Mouse (Mus musculus) bone marrow, adult 2 months (tissue): ENCODE data around the gene Sdhaf2. TPM values are rescaled to one million over a fixed set of nuclear protein-coding genes. Genes with fewer than 3 reads are reported as not detected.

ENCODE experiments used
- H3K27ac ChIP-seq: fragments of 200-500 bp; 2 replicates; pipeline ENCODE4 v1.5.1; 2012; ENCODE audit warnings: low read depth, mild to moderate bottlenecking, control low read depth, inconsistent platforms, low read length; ENCODE audit not compliant: control insufficient read depth, poor library complexity, insufficient read depth
- H3K4me1 ChIP-seq: fragments of 200-500 bp; 2 replicates; pipeline ENCODE4 v1.6.1; 2011; ENCODE audit warnings: low read length; ENCODE audit not compliant: control insufficient read depth, insufficient read depth
- H3K4me3 ChIP-seq: fragments of 200-500 bp; replicated peaks from 2 replicates; pipeline ENCODE3; 2011; ENCODE audit warnings: mild to moderate bottlenecking, low read depth, low read length, control low read depth; ENCODE audit not compliant: control insufficient read depth
- CTCF ChIP-seq: fragments of 200-500 bp; IDR thresholded peaks from 2 replicates; pipeline ENCODE4 v1.5.1; 2011; ENCODE audit warnings: low read length, control low read depth; ENCODE audit not compliant: control insufficient read depth, insufficient read depth
- POLR2A ChIP-seq: fragments of 200-500 bp; IDR thresholded peaks from 2 replicates; pipeline ENCODE4 v1.6.1; 2011; ENCODE audit warnings: low read depth, mild to moderate bottlenecking, control low read depth, low read length, borderline replicate concordance; ENCODE audit not compliant: control insufficient read depth
- WGBS: fragments of 180-500 bp; shearing (Covaris S2); methylation state at CpG from one replicate; pipeline ENCODE4 v1.1.7; 2018; 5-methylcytosine and 5-hydroxymethylcytosine counted together
- polyA plus RNA-seq: library from polyadenylated mRNA; stranded (reverse); fragments of >200 nt; gene quantifications from 2 replicates; pipeline ENCODE4 v1.2.4, GENCODE M21; 2011; ENCODE audit warnings: low replicate concordance; ENCODE audit not compliant: missing spikeins, insufficient read depth, insufficient read length

The Sdhaf2 gene
- polyA plus RNA-seq, 1 experiment = 31.2 TPM

DNA sequence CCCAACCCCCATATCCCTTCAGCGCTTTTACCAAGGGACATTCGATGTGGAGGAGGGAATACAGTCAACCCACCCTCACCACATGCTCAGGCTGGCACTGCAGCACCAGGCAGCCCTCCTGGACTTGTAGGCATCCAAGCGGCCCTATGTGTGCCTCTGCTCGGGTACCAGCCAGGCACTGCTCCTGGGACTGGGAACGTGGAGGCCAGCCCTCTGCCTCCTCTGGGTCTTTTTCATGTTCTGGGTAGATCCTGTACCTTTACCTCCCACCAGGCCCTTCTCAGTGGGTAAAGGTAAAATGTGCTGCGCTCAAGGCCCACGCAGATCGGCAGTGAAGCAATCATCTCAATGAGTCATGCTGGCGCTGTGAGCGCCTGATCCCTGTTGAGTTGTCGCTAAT, 66.0 kb downstream of the Sdhaf2 start:
- H3K4me3 ChIP-seq = no peak overlapping the region
- H3K27ac ChIP-seq = no peak overlapping the region
- 61% methylated on average over 11 of the region's 11 CpGs for WGBS
- TF ChIP-seq CTCF = no peak
- no peak for TF ChIP-seq POLR2A
- H3K4me1 ChIP-seq = no peaks in the 10 kb centered on the region; the same call in 1 of the 2 replicates

DNA sequence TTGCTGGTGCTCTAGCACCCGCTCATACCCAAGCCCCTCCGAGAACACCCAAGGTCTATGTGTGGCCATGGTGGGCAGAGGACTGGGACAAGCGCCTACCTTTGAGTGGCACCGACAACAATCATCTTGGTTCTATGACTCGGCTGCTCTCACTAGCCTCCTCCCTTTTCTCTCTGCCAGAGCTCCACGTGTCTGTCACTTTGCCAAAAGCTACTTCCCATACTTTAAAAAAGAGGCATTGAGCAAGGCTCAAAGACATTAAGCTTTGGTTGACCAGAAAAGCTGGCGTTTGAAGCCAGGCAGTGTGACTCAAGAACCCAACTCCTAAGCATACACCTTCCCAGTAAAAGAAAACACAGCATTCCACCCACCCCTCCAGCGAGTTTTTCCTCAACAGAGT, 67.8 kb downstream of the Sdhaf2 start:
- no peak overlapping the region for H3K4me3 ChIP-seq
- no peak overlapping the region for H3K27ac ChIP-seq
- no peaks in the 10 kb centered on the region; the same call in 1 of the 2 replicates for H3K4me1 ChIP-seq
- TF ChIP-seq CTCF = no peak
- TF ChIP-seq POLR2A = no peak
- 19% methylated on average over 8 of the region's 8 CpGs for WGBS

DNA sequence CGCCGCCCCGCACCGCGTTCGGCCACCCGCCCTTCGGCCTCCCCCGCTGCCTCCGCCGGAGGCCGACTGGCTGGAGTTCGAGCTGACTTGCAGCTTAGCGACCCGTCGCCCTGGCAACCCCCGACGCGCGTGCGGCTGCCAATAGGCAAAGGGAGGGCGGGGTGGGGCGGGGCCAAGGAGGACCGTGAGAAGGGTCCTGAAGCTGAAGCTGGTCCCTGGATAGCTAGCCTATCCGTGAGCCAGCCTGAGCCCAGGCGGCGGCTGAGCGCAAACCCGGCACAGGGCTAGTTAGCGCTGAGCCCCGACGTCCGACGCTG, 68.5 kb downstream of the Sdhaf2 start:
- Histone ChIP-seq H3K4me3 (no peak overlapping the region), H3K27ac (no peak overlapping the region; the same call in 1 of the 2 replicates), H3K4me1 (no peaks in the 10 kb centered on the region; the same call in 1 of the 2 replicates)
- 1% methylated on average over 34 of the region's 34 CpGs for WGBS
- TF ChIP-seq CTCF = no peak
- no peak for TF ChIP-seq POLR2A

DNA sequence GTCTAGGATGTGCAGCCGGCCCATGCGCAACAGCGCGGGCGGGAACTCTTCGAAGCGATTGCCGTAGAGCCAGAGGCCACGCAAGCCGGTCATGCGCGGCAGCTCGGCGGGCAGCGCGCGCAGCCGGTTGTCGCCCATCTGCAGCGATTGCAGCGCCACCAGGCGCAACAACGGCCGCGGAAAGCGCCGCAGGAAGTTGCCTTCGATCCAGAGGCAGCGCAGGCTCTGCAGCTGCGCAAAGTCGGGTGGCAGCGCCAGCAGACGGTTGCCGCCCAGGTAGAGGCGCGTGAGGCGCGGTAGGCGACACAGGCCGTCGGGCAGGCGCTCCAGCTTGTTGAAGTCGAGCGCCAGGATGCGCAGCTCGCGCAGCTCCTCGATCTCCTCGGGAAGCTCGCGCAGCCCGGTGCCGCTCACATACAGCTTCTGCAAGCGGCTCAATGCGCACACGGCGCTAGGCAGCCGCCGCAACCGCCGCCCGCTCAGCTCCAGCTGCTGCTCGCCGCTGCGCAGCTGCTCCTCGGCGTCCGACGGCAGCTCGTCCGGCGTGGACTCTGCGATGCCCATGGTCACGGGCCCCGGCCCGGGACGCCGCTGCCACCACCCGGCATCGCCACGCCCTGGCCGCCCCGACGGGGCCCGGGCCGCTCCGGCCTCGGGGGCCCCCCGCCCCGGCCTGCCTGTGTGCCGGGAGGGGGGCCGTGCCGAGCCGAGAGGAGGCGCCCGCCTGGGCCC, 69.0 kb downstream of the Sdhaf2 start, which contains the start of gene Lrrc10b:
Gene Lrrc10b (minus strand): TSS at position 722 of the 732 bp plus-strand sequence.
- Histone ChIP-seq H3K4me3 (no peak within 1 kb of the TSS), H3K27ac (peak within 1 kb of the TSS; percentile 24; the same call in 1 of the 2 replicates), H3K4me1 (no peaks in the 10 kb centered on the region; the same call in 1 of the 2 replicates)
- 1% methylated on average over 95 of the region's 96 CpGs for WGBS
- TF ChIP-seq CTCF (no peak), POLR2A (no peak; the same call in 1 of the 2 replicates)

DNA sequence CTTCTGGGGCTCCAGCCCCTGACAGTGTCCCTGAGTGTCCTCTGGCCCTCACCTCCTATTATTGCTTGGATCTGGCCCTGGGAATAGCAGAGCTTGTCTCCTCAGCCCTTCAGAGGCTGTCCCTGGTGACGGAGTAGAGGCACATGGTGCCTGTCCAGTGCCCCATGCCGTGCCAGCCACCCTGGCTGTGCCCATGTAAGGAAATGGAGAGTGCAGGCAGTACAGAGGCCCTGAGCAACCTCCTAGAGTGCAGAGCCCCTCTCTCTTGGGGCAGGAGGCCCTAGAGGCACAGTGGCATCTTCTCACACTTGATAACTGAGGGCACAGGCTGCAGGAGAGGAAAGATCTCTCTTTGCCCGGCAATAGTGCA, 70.5 kb downstream of the Sdhaf2 start:
- Histone ChIP-seq H3K27ac (no peak overlapping the region), H3K4me3 (no peak overlapping the region), H3K4me1 (no peaks in the 10 kb centered on the region; the same call in 1 of the 2 replicates)
- 73% methylated on average over 3 of the region's 3 CpGs for WGBS
- TF ChIP-seq CTCF (no peak), POLR2A (no peak)

DNA sequence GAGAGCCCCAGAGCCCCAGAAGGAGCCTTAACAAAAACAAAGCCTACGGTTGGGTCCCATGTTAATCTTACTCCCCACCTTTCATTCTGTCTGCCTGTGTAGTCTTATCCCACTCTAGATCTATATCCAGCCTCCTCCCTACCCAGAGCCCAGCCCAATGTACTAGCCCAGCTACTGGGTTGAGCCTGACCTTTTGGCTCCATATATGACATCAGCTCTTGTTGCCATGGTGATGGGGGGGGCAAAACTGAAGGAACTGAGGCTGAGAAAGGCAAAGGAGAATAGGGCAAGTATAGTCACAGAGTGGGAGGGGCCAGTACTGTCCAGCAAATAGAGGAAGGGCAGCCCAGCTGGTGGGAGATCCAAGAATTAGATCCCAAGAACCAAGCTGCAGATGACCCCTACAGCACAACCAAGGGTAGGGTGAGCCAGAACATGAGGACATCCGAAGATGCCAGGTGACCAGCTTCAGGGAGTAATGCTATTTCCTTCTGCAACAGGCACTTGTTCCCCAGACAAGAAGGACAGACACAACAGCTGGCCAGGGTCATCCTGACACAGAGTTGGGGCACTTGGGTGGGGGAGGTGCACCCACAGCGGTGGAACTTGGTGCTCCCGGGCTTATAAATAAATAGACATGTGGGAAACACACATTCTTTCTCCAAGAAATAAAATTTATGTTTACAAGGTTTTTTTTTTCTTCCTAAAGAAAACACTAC, 71.1 kb downstream of the Sdhaf2 start:
- Histone ChIP-seq H3K4me1 (no peaks in the 10 kb centered on the region; the same call in 1 of the 2 replicates), H3K4me3 (no peak overlapping the region), H3K27ac (no peak overlapping the region)
- TF ChIP-seq CTCF = no peak
- no peak for TF ChIP-seq POLR2A
- 59% methylated on average over 4 of the region's 4 CpGs for WGBS

Other genes with a start within 250 kb of the Sdhaf2 start
- 0.18 TPM in 1 of 2 replicates, not detected in the other for gene Dagla, start 221.3 kb downstream of the Sdhaf2 start, polyA plus RNA-seq
- 0.37 and 1.9 TPM in 2 replicates for gene Syt7, start 137.1 kb downstream of the Sdhaf2 start, polyA plus RNA-seq
- not detected in 2 replicates for gene Lrrc10b, start 68.7 kb downstream of the Sdhaf2 start, polyA plus RNA-seq
- gene Ppp1r32, start 43.2 kb downstream of the Sdhaf2 start, polyA plus RNA-seq = 1.00 and 2.9 TPM in 2 replicates
- gene Cpsf7, start 876 bp downstream of the Sdhaf2 start, polyA plus RNA-seq = 46.7 and 87.1 TPM in 2 replicates
- gene Tmem216, start 30.1 kb upstream of the Sdhaf2 start, polyA plus RNA-seq = 18.5 and 25.1 TPM in 2 replicates
- 17.7 and 34.4 TPM in 2 replicates for gene Cyb561a3, start 51.0 kb upstream of the Sdhaf2 start, polyA plus RNA-seq
- 7.2 and 16.5 TPM in 2 replicates for gene Tmem138, start 51.2 kb upstream of the Sdhaf2 start, polyA plus RNA-seq
- 59.3 and 107 TPM in 2 replicates for gene Ddb1, start 79.2 kb upstream of the Sdhaf2 start, polyA plus RNA-seq
- 3.7 and 5.3 TPM in 2 replicates for gene Tkfc, start 79.5 kb upstream of the Sdhaf2 start, polyA plus RNA-seq
- 0.41 and 0.77 TPM in 2 replicates for gene Vwce, start 108.1 kb upstream of the Sdhaf2 start, polyA plus RNA-seq
- gene Pga5, start 151.9 kb upstream of the Sdhaf2 start, polyA plus RNA-seq = not detected in 2 replicates
- 14.4 and 29.5 TPM in 2 replicates for gene Vps37c, start 162.6 kb upstream of the Sdhaf2 start, polyA plus RNA-seq
- gene Cd5, start 212.9 kb upstream of the Sdhaf2 start, polyA plus RNA-seq = 1.1 and 2.2 TPM in 2 replicates